ENCODE assay signal across 20 mouse cellular contexts in genomic region chr10:127708850-127709370, GRCm38 (mm10). TPM values are rescaled to one million over a fixed set of nuclear protein-coding genes. Genes with fewer than 3 reads are reported as not detected.
DNase-seq lines count a peak whose midpoint lies in the region; ATAC-seq lines count a peak whose summit lies in the region.
"Had no signal": no experiment of that assay in that cellular context is flagged by ENCODE, and none has a peak within 500 bp of the region (broad histone marks: within the 10 kb centered on the region; RNA-seq: fewer than 3 reads in every experiment).

No protein-coding gene starts in this region.

- peak; percentile 44 for DNase-seq in adrenal gland, adult 2 months
- no peak for DNase-seq in adrenal gland, postnatal 4 days (ENCODE audit: low spot score in 2 of 2)
- peak; percentile 61 for DNase-seq in midbrain, embryonic 11.5 days (ENCODE audit: low spot score, missing footprints)
- DNase-seq in brain, adult 2 months (ENCODE audit: low read depth, low spot score) = peak; percentile 15
- DNase-seq: adrenal gland, adult 8-10 months; cerebellum, adult 11-12 months; cerebellum, adult 2 months; cerebellum, adult 9-10 months; cerebellum, postnatal 25 days had no signal

- H3K27ac ChIP-seq in midbrain, embryonic 11.5 days (ENCODE audit: low read depth, low read length) = no peak overlapping the region
- H3K27ac ChIP-seq in midbrain, embryonic 13.5 days = no peak overlapping the region
- H3K27ac ChIP-seq in forebrain, embryonic 12.5 days = no peak overlapping the region
- H3K27ac ChIP-seq: embryonic facial prominence, embryonic 10.5 days; embryonic facial prominence, embryonic 12.5 days had no signal

- no peaks in the 10 kb centered on the region for H3K4me1 ChIP-seq in midbrain, embryonic 11.5 days (ENCODE audit: control insufficient read depth, insufficient read depth, low read length)
- H3K4me1 ChIP-seq in midbrain, embryonic 13.5 days (replicated peaks) = no peaks in the 10 kb centered on the region
- no peaks in the 10 kb centered on the region for H3K4me1 ChIP-seq in forebrain, embryonic 12.5 days

- no peak overlapping the region for H3K9ac ChIP-seq in midbrain, embryonic 11.5 days (ENCODE audit: low read length)
- no peak overlapping the region for H3K9ac ChIP-seq in midbrain, embryonic 13.5 days (replicated peaks)
- no peak overlapping the region; the same call in 1 of the 2 replicates for H3K9ac ChIP-seq in forebrain, embryonic 12.5 days
- H3K9ac ChIP-seq: embryonic facial prominence, embryonic 12.5 days had no signal

- no peak overlapping the region for H3K4me3 ChIP-seq in midbrain, embryonic 11.5 days (ENCODE audit: low read depth, low read length)
- no peak overlapping the region for H3K4me3 ChIP-seq in midbrain, embryonic 13.5 days (replicated peaks)
- H3K4me3 ChIP-seq in forebrain, embryonic 12.5 days (replicated peaks) = no peak overlapping the region
- H3K4me3 ChIP-seq: embryonic facial prominence, embryonic 10.5 days; embryonic facial prominence, embryonic 12.5 days had no signal

- no peak for ATAC-seq in midbrain, embryonic 11.5 days (ENCODE audit: low FRiP score)
- no peak for ATAC-seq in midbrain, embryonic 13.5 days
- ATAC-seq in forebrain, embryonic 12.5 days (ENCODE audit: low FRiP score) = no peak
- ATAC-seq: forebrain, embryonic 14.5 days; forebrain, embryonic 16.5 days; Patski had no signal

- H3K36me3 ChIP-seq in midbrain, embryonic 11.5 days (ENCODE audit: control insufficient read depth, insufficient read depth, low read length) = no peaks in the 10 kb centered on the region
- no peaks in the 10 kb centered on the region for H3K36me3 ChIP-seq in midbrain, embryonic 13.5 days
- no peaks in the 10 kb centered on the region for H3K36me3 ChIP-seq in forebrain, embryonic 12.5 days (replicated peaks)
- H3K36me3 ChIP-seq: embryonic facial prominence, embryonic 10.5 days; embryonic facial prominence, embryonic 12.5 days had no signal

- H3K9me3 ChIP-seq in midbrain, embryonic 11.5 days (ENCODE audit: control insufficient read depth, low read length) = no peaks in the 10 kb centered on the region
- H3K9me3 ChIP-seq in midbrain, embryonic 13.5 days = no peaks in the 10 kb centered on the region
- no peaks in the 10 kb centered on the region for H3K9me3 ChIP-seq in forebrain, embryonic 12.5 days
- H3K9me3 ChIP-seq: embryonic facial prominence, embryonic 10.5 days; embryonic facial prominence, embryonic 12.5 days had no signal

- 86% methylated on average over 3 of the region's 3 CpGs for WGBS in midbrain, embryonic 11.5 days
- 79% methylated on average over 3 of the region's 3 CpGs for WGBS in midbrain, embryonic 13.5 days
- 83% methylated on average over 3 of the region's 3 CpGs for WGBS in forebrain, embryonic 12.5 days

- no peak overlapping the region for H3K4me2 ChIP-seq in midbrain, embryonic 11.5 days
- no peak overlapping the region for H3K4me2 ChIP-seq in midbrain, embryonic 13.5 days (replicated peaks)
- H3K4me2 ChIP-seq in forebrain, embryonic 12.5 days = no peak overlapping the region
- H3K4me2 ChIP-seq: embryonic facial prominence, embryonic 12.5 days had no signal

- no peaks in the 10 kb centered on the region for H3K27me3 ChIP-seq in midbrain, embryonic 11.5 days (ENCODE audit: control insufficient read depth, insufficient read depth, low read length)
- H3K27me3 ChIP-seq in midbrain, embryonic 13.5 days = no peaks in the 10 kb centered on the region
- H3K27me3 ChIP-seq in forebrain, embryonic 12.5 days = no peaks in the 10 kb centered on the region
- H3K27me3 ChIP-seq: embryonic facial prominence, embryonic 12.5 days; Patski had no signal

RNA-seq across cellular contexts. Expression of gene Myo1a, which starts 3.9 kb away (rescaled TPM):
- total RNA-seq in adrenal gland, adult 2 months (2021) = 10 to 100 TPM in 1 of 2 experiments, 1 to 10 TPM in 1; 1.1 to 15.1 TPM
- polyA plus RNA-seq in adrenal gland, adult 2 months (2012; rRNA removed) = 0.21 and 4.0 TPM in 2 replicates
- 1 to 10 TPM; 1.6 to 2.1 TPM for total RNA-seq in adrenal gland, postnatal 4 days (2021)
- polyA plus RNA-seq in midbrain, embryonic 11.5 days (2014; fragmentation: Nextera tagmentation; extraction: Ambion mirVana) = 0.41 and 0.46 TPM in 2 replicates
- polyA plus RNA-seq in midbrain, embryonic 13.5 days (2015; fragmentation: Nextera tagmentation; extraction: Ambion mirVana) = 0.28 and 0.53 TPM in 2 replicates
- 0.50 and 0.59 TPM in 2 replicates for polyA plus RNA-seq in forebrain, embryonic 12.5 days (2016; fragmentation: Nextera tagmentation; extraction: Ambion mirVana)

RNA-seq across cellular contexts. Expression of gene Tac2, which starts 15.4 kb away (rescaled TPM):
- not detected for total RNA-seq in adrenal gland, adult 2 months (2021)
- polyA plus RNA-seq in adrenal gland, adult 2 months (2012; rRNA removed) = 0.18 and 0.38 TPM in 2 replicates
- under 1 TPM in 1 of 2 experiments, not detected in 1; 0.48 TPM for total RNA-seq in adrenal gland, postnatal 4 days (2021)
- polyA plus RNA-seq in midbrain, embryonic 11.5 days (2014; fragmentation: Nextera tagmentation; extraction: Ambion mirVana) = not detected in 2 replicates
- not detected in 2 replicates for polyA plus RNA-seq in midbrain, embryonic 13.5 days (2015; fragmentation: Nextera tagmentation; extraction: Ambion mirVana)
- polyA plus RNA-seq in forebrain, embryonic 12.5 days (2016; fragmentation: Nextera tagmentation; extraction: Ambion mirVana) = not detected in 2 replicates
- total RNA-seq: adrenal gland, adult 8-10 months; MEL had no signal
- polyA plus RNA-seq: C2C12; embryonic facial prominence, embryonic 14.5 days; forebrain, embryonic 11.5 days; Patski had no signal

RNA-seq across cellular contexts. Expression of gene Zbtb39, which starts 30.4 kb away (rescaled TPM):
- 10 to 100 TPM; 11.0 to 11.8 TPM for total RNA-seq in adrenal gland, adult 2 months (2021)
- polyA plus RNA-seq in adrenal gland, adult 2 months (2012; rRNA removed) = 5.6 and 5.8 TPM in 2 replicates
- 10 to 100 TPM; 16.2 to 17.4 TPM for total RNA-seq in adrenal gland, postnatal 4 days (2021)
- polyA plus RNA-seq in midbrain, embryonic 11.5 days (2014; fragmentation: Nextera tagmentation; extraction: Ambion mirVana) = 7.5 and 7.6 TPM in 2 replicates
- polyA plus RNA-seq in midbrain, embryonic 13.5 days (2015; fragmentation: Nextera tagmentation; extraction: Ambion mirVana) = 5.1 and 5.3 TPM in 2 replicates
- 5.2 and 6.2 TPM in 2 replicates for polyA plus RNA-seq in forebrain, embryonic 12.5 days (2016; fragmentation: Nextera tagmentation; extraction: Ambion mirVana)

RNA-seq across cellular contexts. Expression of gene Nab2, which starts 40.5 kb away (rescaled TPM):
- total RNA-seq in adrenal gland, adult 2 months (2021) = 10 to 100 TPM; 16.9 to 26.6 TPM
- 35.9 and 38.7 TPM in 2 replicates for polyA plus RNA-seq in adrenal gland, adult 2 months (2012; rRNA removed)
- total RNA-seq in adrenal gland, postnatal 4 days (2021) = 10 to 100 TPM; 22.8 to 24.4 TPM
- 2.1 and 2.2 TPM in 2 replicates for polyA plus RNA-seq in midbrain, embryonic 11.5 days (2014; fragmentation: Nextera tagmentation; extraction: Ambion mirVana)
- 1.2 and 1.8 TPM in 2 replicates for polyA plus RNA-seq in midbrain, embryonic 13.5 days (2015; fragmentation: Nextera tagmentation; extraction: Ambion mirVana)
- 3.7 and 4.6 TPM in 2 replicates for polyA plus RNA-seq in forebrain, embryonic 12.5 days (2016; fragmentation: Nextera tagmentation; extraction: Ambion mirVana)

RNA-seq across cellular contexts. Expression of gene Nemp1, which starts 42.2 kb away (rescaled TPM):
- total RNA-seq in adrenal gland, adult 2 months (2021) = 1 to 10 TPM; 4.6 to 9.1 TPM
- polyA plus RNA-seq in adrenal gland, adult 2 months (2012; rRNA removed) = 1.5 and 2.6 TPM in 2 replicates
- 10 to 100 TPM; 11.6 to 13.2 TPM for total RNA-seq in adrenal gland, postnatal 4 days (2021)
- 10.0 and 10.9 TPM in 2 replicates for polyA plus RNA-seq in midbrain, embryonic 11.5 days (2014; fragmentation: Nextera tagmentation; extraction: Ambion mirVana)
- 4.6 and 4.8 TPM in 2 replicates for polyA plus RNA-seq in midbrain, embryonic 13.5 days (2015; fragmentation: Nextera tagmentation; extraction: Ambion mirVana)
- polyA plus RNA-seq in forebrain, embryonic 12.5 days (2016; fragmentation: Nextera tagmentation; extraction: Ambion mirVana) = 10.0 TPM in 2 replicates

Comparison
In these comparisons a context has a peak if more than half of its experiments do, and no peak if none do; other contexts are left out.
1. DNase-seq: peak in adrenal gland, adult 2 months (single experiment), midbrain, embryonic 11.5 days (single experiment) and brain, adult 2 months (single experiment); none in adrenal gland, postnatal 4 days (0 of 2).